Mouse (Mus musculus): Measurements from ENCODE around the gene Olfr574. TPM values are rescaled to one million over a fixed set of nuclear protein-coding genes. Genes with fewer than 3 reads are reported as not detected.

Gene Olfr574
- polyA plus RNA-seq (2021; fragmentation: Nextera tagmentation) = not detected in 2 replicates
- long read RNA-seq, experiment 1 = 0 reads
- long read RNA-seq, experiment 2 = 0 reads

DNA sequence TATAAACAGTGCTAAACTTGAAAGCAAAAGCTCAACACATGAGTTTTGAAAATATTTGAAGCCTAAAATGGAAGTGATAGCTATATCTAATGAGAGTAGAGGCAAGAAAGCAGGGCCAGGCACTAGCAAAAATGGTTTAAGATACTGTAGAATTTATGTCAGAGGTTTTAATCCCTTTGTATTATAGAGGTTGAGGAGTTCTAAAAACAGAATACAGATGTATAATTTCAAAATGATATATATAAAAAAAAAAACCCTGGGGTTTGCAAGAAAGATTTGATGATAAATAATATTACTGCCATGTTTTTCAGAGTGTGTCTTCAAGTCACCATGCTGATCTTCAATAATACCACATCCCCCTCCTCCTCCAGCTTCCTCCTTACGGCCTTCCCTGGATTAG lies at the start of gene Olfr574:
TSS of gene Olfr574 (plus strand) at position 301 of the 400 bp plus-strand sequence.

DNA sequence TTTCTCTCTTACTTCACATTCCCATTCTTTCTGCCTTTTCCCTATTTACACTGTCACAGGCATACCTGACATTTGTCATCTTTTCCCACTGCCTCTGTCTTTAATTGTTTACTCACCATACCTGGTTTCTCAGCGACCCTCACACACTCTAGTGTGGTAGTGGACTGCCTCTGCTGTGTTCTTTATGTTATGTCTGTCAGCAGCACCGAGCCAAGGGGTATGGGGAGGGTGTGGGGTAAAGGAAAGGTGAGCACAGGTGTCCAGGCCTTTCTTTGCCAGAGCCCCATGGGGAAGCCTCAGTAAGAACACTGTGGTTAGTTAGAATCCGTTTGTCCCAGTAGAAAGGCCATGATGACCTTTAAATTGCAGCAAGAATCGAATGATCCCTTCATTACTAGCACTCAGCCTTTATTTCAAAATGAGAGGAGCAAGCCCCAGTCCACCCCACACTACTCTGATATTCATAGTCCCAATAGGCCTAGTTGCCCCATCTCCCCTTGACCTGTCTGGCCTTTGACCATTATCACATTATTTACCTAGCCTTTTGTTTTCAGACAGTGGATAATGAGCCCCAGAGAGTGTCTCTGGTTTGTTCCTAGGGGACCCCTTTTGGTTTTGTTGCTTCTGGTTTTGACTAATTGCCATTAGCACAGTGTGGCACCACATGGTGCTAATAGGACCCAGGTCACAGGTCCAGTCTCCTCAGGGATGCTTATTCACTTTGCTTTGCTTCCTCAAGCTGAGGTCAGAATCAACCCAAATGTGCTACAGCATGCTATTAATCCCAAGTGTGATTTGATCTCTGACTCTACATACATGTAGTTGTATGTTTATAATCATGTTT lies 31.0 kb upstream of the Olfr574 start, which contains the start of gene Olfr571:
TSS of gene Olfr571 (minus strand) at position 505 of the 844 bp plus-strand sequence.

DNA sequence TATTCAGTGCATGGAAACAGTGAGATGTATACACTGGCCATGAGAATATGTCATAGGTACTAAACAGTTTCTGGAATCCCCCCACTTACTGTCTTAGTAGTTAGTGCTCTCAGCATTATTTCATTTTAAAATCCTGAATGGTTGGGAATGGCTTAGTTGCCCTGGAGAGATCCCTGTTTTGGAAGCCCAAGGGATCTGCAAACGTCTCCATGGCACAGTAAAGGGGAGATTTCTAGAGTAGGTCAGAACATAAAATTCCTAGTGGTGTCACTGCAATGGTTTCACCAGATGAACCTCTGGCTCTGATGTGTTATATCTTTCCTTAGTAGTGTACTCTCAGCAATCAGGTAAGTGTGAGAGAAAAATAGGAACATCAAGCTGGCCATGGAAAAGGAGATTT lies 24.2 kb upstream of the Olfr574 start, which contains the start of gene Olfr572:
TSS of gene Olfr572 (plus strand) at position 301 of the 400 bp plus-strand sequence.

DNA sequence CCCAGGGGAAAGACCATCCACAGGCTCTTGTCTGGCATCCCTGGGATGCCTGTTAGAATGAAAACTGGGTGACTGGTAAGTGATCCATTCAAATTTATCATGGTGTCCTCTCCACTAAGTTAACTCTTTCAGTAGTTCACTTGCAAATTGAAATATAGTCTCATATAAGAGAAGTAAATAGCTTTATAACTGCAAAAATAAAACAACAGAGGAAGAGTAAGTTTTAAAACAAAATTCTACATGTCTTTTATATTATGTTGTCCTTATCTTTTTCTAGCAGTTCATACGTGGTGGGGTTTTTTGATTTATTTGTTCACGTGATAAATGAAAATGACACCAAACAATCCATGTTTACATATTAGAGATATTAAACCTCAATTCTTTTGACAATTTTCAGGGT lies 5.8 kb upstream of the Olfr574 start, which contains the start of gene Olfr573-ps1:
TSS of gene Olfr573-ps1 (minus strand) at position 101 of the 400 bp plus-strand sequence.

DNA sequence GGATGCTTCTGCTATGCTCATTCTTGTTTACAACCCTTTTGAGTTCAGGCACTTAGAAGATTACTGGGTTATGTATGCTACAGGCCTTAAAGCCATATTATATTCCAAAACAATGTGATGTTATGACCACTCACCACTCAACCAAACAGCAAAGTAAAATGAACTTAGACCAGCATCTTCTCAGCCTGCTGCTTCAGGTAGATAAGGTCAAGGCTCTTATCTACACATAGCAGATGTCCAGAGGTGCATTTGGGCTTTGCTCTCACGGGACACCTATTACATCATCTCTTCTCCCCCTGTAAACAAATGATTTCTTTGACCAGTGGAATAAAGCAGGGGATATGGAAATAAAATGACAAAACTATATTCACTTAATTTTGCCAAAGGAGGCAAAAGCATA lies 10.3 kb downstream of the Olfr574 start, which contains the start of gene Olfr575:
TSS of gene Olfr575 (minus strand) at position 183 of the 400 bp plus-strand sequence.

DNA sequence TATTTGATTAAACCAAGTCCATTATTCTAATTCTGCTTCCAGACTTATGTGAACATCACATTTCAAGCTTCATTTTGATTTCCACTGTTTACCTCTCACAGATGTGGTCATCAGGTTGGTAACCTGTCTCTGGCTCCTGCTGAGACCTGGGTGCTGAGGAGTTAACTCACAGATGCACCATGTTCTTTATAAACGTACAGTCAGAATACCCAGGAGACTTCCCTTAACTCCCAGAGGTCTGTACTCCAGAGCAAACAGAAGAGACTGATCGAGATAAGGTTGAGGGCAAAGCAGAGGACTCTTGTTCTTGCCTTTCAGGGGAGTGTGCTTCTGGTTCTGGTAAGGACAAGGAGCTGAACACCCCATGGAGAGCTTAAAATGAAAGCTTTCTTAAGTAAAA lies 14.1 kb downstream of the Olfr574 start, which contains the start of gene Olfr576:
TSS of gene Olfr576 (plus strand) at position 301 of the 400 bp plus-strand sequence.

DNA sequence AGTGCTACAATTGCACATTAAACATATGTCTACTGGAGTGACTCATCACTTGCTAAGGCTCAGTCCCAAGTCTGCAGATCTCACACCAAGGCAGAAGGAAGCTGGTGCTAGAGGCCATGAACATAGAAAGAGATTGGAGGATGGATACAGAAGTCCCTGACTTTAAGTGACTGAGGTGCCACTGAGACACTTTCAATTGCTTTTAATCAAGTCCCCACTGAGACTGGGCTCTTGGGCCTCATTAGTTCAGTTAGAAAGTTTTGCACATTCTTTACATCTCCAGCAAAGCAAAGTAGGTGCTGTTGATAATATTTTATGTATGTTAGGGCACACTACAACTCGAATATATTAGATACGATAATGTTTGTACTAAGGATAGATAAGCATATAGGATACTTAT lies 27.6 kb downstream of the Olfr574 start, which contains the start of gene Olfr577:
TSS of gene Olfr577 (minus strand) at position 101 of the 400 bp plus-strand sequence.

DNA sequence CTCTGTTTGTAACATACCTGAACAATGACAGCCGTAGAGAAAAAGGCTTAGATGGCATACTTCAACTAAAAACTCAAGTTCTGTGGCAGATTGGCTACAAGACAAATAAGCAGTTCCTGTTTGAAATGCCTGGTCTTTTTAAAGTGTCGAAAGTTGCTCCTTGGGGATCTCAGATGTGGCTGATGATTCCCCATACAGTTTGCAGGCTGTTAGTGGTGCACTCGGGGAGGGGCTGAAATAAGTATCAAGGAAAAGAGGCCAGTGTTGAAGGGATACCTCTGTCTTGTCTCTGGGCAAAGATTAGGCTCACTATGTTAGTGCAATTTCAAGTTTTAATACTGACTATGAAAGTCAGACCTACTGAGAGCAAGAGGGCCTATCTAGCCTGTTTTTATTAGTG lies 41.0 kb downstream of the Olfr574 start, which contains the start of gene Olfr578:
TSS of gene Olfr578 (minus strand) at position 101 of the 400 bp plus-strand sequence.

Other genes with a start within 250 kb of the Olfr574 start
- not detected in 2 replicates for gene Olfr558, start 246.3 kb upstream of the Olfr574 start, polyA plus RNA-seq (2021; fragmentation: Nextera tagmentation)
- gene Olfr33, start 229.4 kb upstream of the Olfr574 start, polyA plus RNA-seq (2021; fragmentation: Nextera tagmentation) = not detected in 2 replicates
- gene Olfr559, start 221.0 kb upstream of the Olfr574 start, polyA plus RNA-seq (2021; fragmentation: Nextera tagmentation) = not detected in 2 replicates
- gene Olfr560, start 189.1 kb upstream of the Olfr574 start, polyA plus RNA-seq (2021; fragmentation: Nextera tagmentation) = not detected in 2 replicates
- 0.33 and 0.41 TPM in 2 replicates for gene Olfr78, start 189.0 kb upstream of the Olfr574 start, polyA plus RNA-seq (2021; fragmentation: Nextera tagmentation)
- gene Olfr561, start 177.2 kb upstream of the Olfr574 start, polyA plus RNA-seq (2021; fragmentation: Nextera tagmentation) = not detected in 2 replicates
- gene Olfr564, start 145.0 kb upstream of the Olfr574 start, polyA plus RNA-seq (2021; fragmentation: Nextera tagmentation) = not detected in 2 replicates
- gene Olfr566, start 89.7 kb upstream of the Olfr574 start, polyA plus RNA-seq (2021; fragmentation: Nextera tagmentation) = not detected in 2 replicates
- not detected in 2 replicates for gene Olfr568, start 71.3 kb upstream of the Olfr574 start, polyA plus RNA-seq (2021; fragmentation: Nextera tagmentation)
- not detected in 2 replicates for gene Olfr569, start 57.6 kb upstream of the Olfr574 start, polyA plus RNA-seq (2021; fragmentation: Nextera tagmentation)
- gene Olfr570, start 53.9 kb upstream of the Olfr574 start, polyA plus RNA-seq (2021; fragmentation: Nextera tagmentation) = not detected in 2 replicates
- gene Olfr571, start 30.9 kb upstream of the Olfr574 start, polyA plus RNA-seq (2021; fragmentation: Nextera tagmentation) = not detected in 2 replicates
- not detected in 2 replicates for gene Olfr572, start 24.1 kb upstream of the Olfr574 start, polyA plus RNA-seq (2021; fragmentation: Nextera tagmentation)
- gene Olfr573-ps1, start 5.9 kb upstream of the Olfr574 start, polyA plus RNA-seq (2021; fragmentation: Nextera tagmentation) = not detected in 2 replicates
- gene Olfr575, start 10.3 kb downstream of the Olfr574 start, polyA plus RNA-seq (2021; fragmentation: Nextera tagmentation) = 0.11 TPM in 1 of 2 replicates, not detected in the other
- gene Olfr576, start 14.2 kb downstream of the Olfr574 start, polyA plus RNA-seq (2021; fragmentation: Nextera tagmentation) = not detected in 2 replicates
- gene Olfr577, start 27.5 kb downstream of the Olfr574 start, polyA plus RNA-seq (2021; fragmentation: Nextera tagmentation) = not detected in 2 replicates
- gene Olfr578, start 40.9 kb downstream of the Olfr574 start, polyA plus RNA-seq (2021; fragmentation: Nextera tagmentation) = not detected in 2 replicates
- not detected in 2 replicates for gene Olfr582, start 89.6 kb downstream of the Olfr574 start, polyA plus RNA-seq (2021; fragmentation: Nextera tagmentation)
- not detected in 2 replicates for gene Olfr583, start 102.8 kb downstream of the Olfr574 start, polyA plus RNA-seq (2021; fragmentation: Nextera tagmentation)
- not detected in 2 replicates for gene Olfr584, start 133.4 kb downstream of the Olfr574 start, polyA plus RNA-seq (2021; fragmentation: Nextera tagmentation)
- not detected in 2 replicates for gene Olfr585, start 149.3 kb downstream of the Olfr574 start, polyA plus RNA-seq (2021; fragmentation: Nextera tagmentation)
- not detected in 2 replicates for gene Olfr586, start 177.2 kb downstream of the Olfr574 start, polyA plus RNA-seq (2021; fragmentation: Nextera tagmentation)
- gene Olfr588-ps1, start 192.4 kb downstream of the Olfr574 start, polyA plus RNA-seq (2021; fragmentation: Nextera tagmentation) = not detected in 2 replicates
- gene Olfr589, start 207.9 kb downstream of the Olfr574 start, polyA plus RNA-seq (2021; fragmentation: Nextera tagmentation) = not detected in 2 replicates
- gene Olfr591, start 229.9 kb downstream of the Olfr574 start, polyA plus RNA-seq (2021; fragmentation: Nextera tagmentation) = not detected in 2 replicates
- gene Olfr592, start 236.3 kb downstream of the Olfr574 start, polyA plus RNA-seq (2021; fragmentation: Nextera tagmentation) = not detected in 2 replicates